ENCODE assay signal across 8 mouse cellular contexts in genomic region chr11:70668771-70669505, GRCm38 (mm10). TPM values are rescaled to one million over a fixed set of nuclear protein-coding genes. Genes with fewer than 3 reads are reported as not detected.
DNase-seq lines count a peak whose midpoint lies in the region; ATAC-seq lines count a peak whose summit lies in the region.

Gene Spag7 (minus strand): TSS chr11:70669416.

- intact Hi-C loops in heart, postnatal 14 days (cut with DNase I): no loop called here

- peak within 1 kb of the TSS; percentile 97 for H3K4me2 ChIP-seq in forebrain, embryonic 14.5 days (ENCODE audit: low read length)
- H3K4me2 ChIP-seq in neural tube, embryonic 15.5 days: peak within 1 kb of the TSS; percentile 81

- no peaks in the 10 kb centered on the region for H3K27me3 ChIP-seq in forebrain, embryonic 14.5 days (replicated peaks; ENCODE audit: control insufficient read depth, insufficient read depth, low read length)
- no peaks in the 10 kb centered on the region for H3K27me3 ChIP-seq in neural tube, embryonic 15.5 days (replicated peaks)

- peak within 1 kb of the TSS; percentile 96 for H3K27ac ChIP-seq in forebrain, embryonic 14.5 days (ENCODE audit: low read depth, low read length)
- H3K27ac ChIP-seq in neural tube, embryonic 15.5 days (replicated peaks): peak within 1 kb of the TSS; percentile 99

- peak within 1 kb of the TSS; percentile 83 for H3K9ac ChIP-seq in forebrain, embryonic 14.5 days (ENCODE audit: low read length)
- peak within 1 kb of the TSS; percentile 70 for H3K9ac ChIP-seq in neural tube, embryonic 15.5 days (replicated peaks)

- DNase-seq in ES-CJ7 (ENCODE audit: low read depth, low spot score): peak; percentile 100
- peak; percentile 96 for DNase-seq in cerebellum, adult 11 months
- peak; percentile 100 for DNase-seq in forebrain, embryonic 14.5 days (ENCODE audit: low spot score)
- DNase-seq in heart, postnatal 14 days: peak; percentile 93 to 94
- peak; percentile 99 for DNase-seq in layer of hippocampus, adult 11-12 months (ENCODE audit: low spot score)
- DNase-seq in lung, adult 18-20 months: peak; percentile 99
- peak; percentile 99 for DNase-seq in testis, postnatal 14 days (ENCODE audit: low spot score)

- H3K4me3 ChIP-seq in forebrain, embryonic 14.5 days (ENCODE audit: low read depth, low read length): peak within 1 kb of the TSS; percentile 68
- peak within 1 kb of the TSS; percentile 67 for H3K4me3 ChIP-seq in neural tube, embryonic 15.5 days (replicated peaks)

- H3K36me3 ChIP-seq in forebrain, embryonic 14.5 days (ENCODE audit: control insufficient read depth, insufficient read depth, low read length): peaks cover 39% of the 10 kb centered on the region
- H3K36me3 ChIP-seq in neural tube, embryonic 15.5 days: peaks cover 35% of the 10 kb centered on the region

- H3K9me3 ChIP-seq in forebrain, embryonic 14.5 days (replicated peaks; ENCODE audit: control insufficient read depth, low read length): no peaks in the 10 kb centered on the region
- no peaks in the 10 kb centered on the region for H3K9me3 ChIP-seq in neural tube, embryonic 15.5 days (replicated peaks)

- peaks cover 14% of the 10 kb centered on the region for H3K4me1 ChIP-seq in forebrain, embryonic 14.5 days (ENCODE audit: control insufficient read depth, insufficient read depth, low read length)
- H3K4me1 ChIP-seq in neural tube, embryonic 15.5 days: peaks cover 43% of the 10 kb centered on the region

- ATAC-seq in forebrain, embryonic 14.5 days: peak; percentile 97
- ATAC-seq in neural tube, embryonic 15.5 days (ENCODE audit: low FRiP score): peak; percentile 96

- WGBS in forebrain, embryonic 14.5 days: under 1% methylated on average over 44 of the region's 44 CpGs
- under 1% methylated on average over 44 of the region's 44 CpGs for WGBS in neural tube, embryonic 15.5 days

RNA-seq across cellular contexts. Expression of gene Spag7, which starts in this region (rescaled TPM):
- polyA plus RNA-seq in forebrain, embryonic 14.5 days (2014; fragmentation: Nextera tagmentation; extraction: Ambion mirVana): 65.4 and 83.9 TPM in 2 replicates
- 10 to 100 TPM; 83.4 to 84.4 TPM for total RNA-seq in heart, postnatal 14 days (2021)
- 159 and 165 TPM in 2 replicates for polyA plus RNA-seq in neural tube, embryonic 15.5 days (2015; fragmentation: Nextera tagmentation; extraction: Ambion mirVana)

Comparison
In these comparisons a context has a peak if more than half of its experiments do, and no peak if none do; other contexts are left out.
1. Peak in every context shown above with its lines: DNase-seq, ATAC-seq, H3K4me3 ChIP-seq and H3K27ac ChIP-seq.